Mouse (Mus musculus): ENCODE data around the gene Cep57l1. TPM values are rescaled to one million over a fixed set of nuclear protein-coding genes. Genes with fewer than 3 reads are reported as not detected.

Gene Cep57l1
- polyA plus RNA-seq, 1 experiment = 1.6 TPM

- TF ChIP-seq GATA1 (IDR thresholded peaks at IDR 0.05; ENCODE audit: low read length) = no peak
These were observed 44.1 kb downstream of the Cep57l1 start for GRCm38 (mm10) chr10:41765586-41765985.

- no peak for TF ChIP-seq GATA1 (IDR thresholded peaks at IDR 0.05; ENCODE audit: low read length)
These were observed 45.8 kb downstream of the Cep57l1 start for GRCm38 (mm10) chr10:41763741-41764385.

- no peak for TF ChIP-seq GATA1 (IDR thresholded peaks at IDR 0.05; ENCODE audit: low read length)
These were observed 48.8 kb downstream of the Cep57l1 start for GRCm38 (mm10) chr10:41760866-41761265.

GRCm38 (mm10) chr10:41758041-41758440, 51.6 kb downstream of the Cep57l1 start:
- no peak for TF ChIP-seq GATA1 (IDR thresholded peaks at IDR 0.05; ENCODE audit: low read length)

- no peak for TF ChIP-seq GATA1 (IDR thresholded peaks at IDR 0.05; ENCODE audit: low read length)
These were observed 52.4 kb downstream of the Cep57l1 start for GRCm38 (mm10) chr10:41757226-41757625.

- TF ChIP-seq GATA1 (IDR thresholded peaks at IDR 0.05; ENCODE audit: low read length) = no peak
These were observed 57.7 kb downstream of the Cep57l1 start for GRCm38 (mm10) chr10:41751867-41752480.

GRCm38 (mm10) chr10:41749306-41749705, 60.4 kb downstream of the Cep57l1 start:
- TF ChIP-seq GATA1 (IDR thresholded peaks at IDR 0.05; ENCODE audit: low read length) = no peak

- TF ChIP-seq GATA1 (IDR thresholded peaks at IDR 0.05; ENCODE audit: low read length) = no peak
These were observed 63.1 kb downstream of the Cep57l1 start for GRCm38 (mm10) chr10:41746554-41746953.

- no peak for TF ChIP-seq GATA1 (IDR thresholded peaks at IDR 0.05; ENCODE audit: low read length)
These were observed 65.7 kb downstream of the Cep57l1 start for GRCm38 (mm10) chr10:41744006-41744405.

GRCm38 (mm10) chr10:41740221-41740620, 69.5 kb downstream of the Cep57l1 start:
- TF ChIP-seq GATA1 (IDR thresholded peaks at IDR 0.05; ENCODE audit: low read length) = no peak

- TF ChIP-seq GATA1 (IDR thresholded peaks at IDR 0.05; ENCODE audit: low read length) = no peak
These were observed 72.4 kb downstream of the Cep57l1 start for GRCm38 (mm10) chr10:41737245-41737644.

GRCm38 (mm10) chr10:41735398-41735797, 74.3 kb downstream of the Cep57l1 start:
- no peak for TF ChIP-seq GATA1 (IDR thresholded peaks at IDR 0.05; ENCODE audit: low read length)

- no peak for TF ChIP-seq GATA1 (IDR thresholded peaks at IDR 0.05; ENCODE audit: low read length)
These were observed 76.5 kb downstream of the Cep57l1 start for GRCm38 (mm10) chr10:41733214-41733613.

GRCm38 (mm10) chr10:41731932-41732331, 77.7 kb downstream of the Cep57l1 start:
- TF ChIP-seq GATA1 (IDR thresholded peaks at IDR 0.05; ENCODE audit: low read length) = no peak

GRCm38 (mm10) chr10:41730746-41731145, 78.9 kb downstream of the Cep57l1 start:
- TF ChIP-seq GATA1 (IDR thresholded peaks at IDR 0.05; ENCODE audit: low read length) = no peak

GRCm38 (mm10) chr10:41726215-41726614, 83.5 kb downstream of the Cep57l1 start:
- no peak for TF ChIP-seq GATA1 (IDR thresholded peaks at IDR 0.05; ENCODE audit: low read length)

- TF ChIP-seq GATA1 (IDR thresholded peaks at IDR 0.05; ENCODE audit: low read length) = no peak
These were observed 90.1 kb downstream of the Cep57l1 start for GRCm38 (mm10) chr10:41719587-41719986.
